Mouse (Mus musculus) liver, embryonic 14.5 days (tissue): Measurements from ENCODE around the gene Grk2. TPM values are rescaled to one million over a fixed set of nuclear protein-coding genes. Genes with fewer than 3 reads are reported as not detected.
A peak's percentile ranks its signal among the peaks of the same experiment; 100 is the strongest.

Experiments used
- ATAC-seq: fragments of 200-750 bp; cut with Nextera tagmentation; 2 replicates; pipeline ENCODE4 v1.8.0; 2017; ENCODE audit warnings: moderate number of reproducible peaks, mild to moderate bottlenecking, moderate library complexity; ENCODE audit not compliant: insufficient read depth
- DNase-seq, 3 experiments: peaks; one replicate each; pipeline ENCODE4 v3.0.0-alpha.2; 2012 to 2013; ENCODE audit warnings: low read depth in 3 of 3, low spot score in 3 of 3
- H3K27ac ChIP-seq: fragments of 300-500 bp; sonication (generic); 2 replicates; pipeline ENCODE4 v1.5.1; 2014; ENCODE audit warnings: moderate library complexity, mild to moderate bottlenecking, control low read depth, inconsistent platforms
- H3K27me3 ChIP-seq: fragments of 300-500 bp; sonication (generic); 2 replicates; pipeline ENCODE4 v1.6.1; 2014; ENCODE audit warnings: mild to moderate bottlenecking, low read length, moderate library complexity; ENCODE audit not compliant: control insufficient read depth, insufficient read depth
- H3K36me3 ChIP-seq: fragments of 300-500 bp; sonication (generic); replicated peaks from 2 replicates; pipeline ENCODE4 v1.6.1; 2014; ENCODE audit warnings: low read depth; ENCODE audit not compliant: control insufficient read depth, insufficient read depth
- H3K4me1 ChIP-seq, 2 experiments: fragments of 200-500 bp in 1 of 2; fragments of 300-500 bp in 1 of 2; sonication (generic) in 1 of 2; replicated peaks; 2 replicates each; pipeline ENCODE4 v1.6.1; 2012 to 2014; ENCODE audit warnings: antibody characterized with exemption in 1 of 2, inconsistent platforms in 1 of 2, low read length in 1 of 2; ENCODE audit not compliant: control insufficient read depth in 2 of 2, insufficient read depth in 2 of 2
- H3K4me2 ChIP-seq: fragments of 300-500 bp; sonication (generic); 2 replicates; pipeline ENCODE4 v1.6.1; 2014; ENCODE audit warnings: low read depth, mild to moderate bottlenecking, control low read depth, moderate library complexity
- H3K4me3 ChIP-seq, 2 experiments: fragments of 200-500 bp in 1 of 2; fragments of 300-500 bp in 1 of 2; sonication (generic) in 1 of 2; 2 replicates each; pipeline ENCODE4 v1.5.1; 2012 to 2014; ENCODE audit warnings: low read depth in 2 of 2, low read length in 2 of 2, mild to moderate bottlenecking in 2 of 2, control low read depth in 1 of 2, inconsistent platforms in 1 of 2, moderate library complexity in 1 of 2; ENCODE audit not compliant: insufficient read depth in 1 of 2
- H3K9ac ChIP-seq: fragments of 300-500 bp; sonication (generic); replicated peaks from 2 replicates; pipeline ENCODE4 v1.6.1; 2014; ENCODE audit warnings: mild to moderate bottlenecking, control low read depth, moderate library complexity
- H3K9me3 ChIP-seq: fragments of 300-500 bp; sonication (generic); 2 replicates; pipeline ENCODE4 v1.6.1; 2016; ENCODE audit warnings: low read length, mixed read lengths; ENCODE audit not compliant: control insufficient read depth
- CTCF ChIP-seq: IDR thresholded peaks from 2 replicates; pipeline ENCODE4 v1.5.1; 2016; ENCODE audit warnings: antibody characterized with exemption, low read depth, control low read depth
- EP300 ChIP-seq: IDR thresholded peaks from 2 replicates; pipeline ENCODE4 v1.6.1; 2016; ENCODE audit warnings: antibody characterized with exemption, low read depth
- WGBS: fragments of 180-500 bp; shearing (Covaris S2); extraction: QIAGEN DNeasy Blood & Tissue Kit; methylation state at CpG from one replicate; pipeline ENCODE4 v1.1.7; 2014; ENCODE audit not compliant: insufficient replicate concordance; 5-methylcytosine and 5-hydroxymethylcytosine counted together
- polyA plus RNA-seq, 2 experiments: library from polyadenylated mRNA; depleted of rRNA in 1 of 2; stranded (reverse) in 1 of 2; unstranded in 1 of 2; fragments of >200 nt; fragmentation: Nextera tagmentation in 1 of 2; extraction: Ambion mirVana in 1 of 2; gene quantifications; 2 replicates each; pipeline versions ENCODE4 v1.2.1 to v1.2.3; 2012 to 2014

Grk2 gene
- polyA plus RNA-seq, 2 experiments: 9.4 to 26.0 TPM

DNA sequence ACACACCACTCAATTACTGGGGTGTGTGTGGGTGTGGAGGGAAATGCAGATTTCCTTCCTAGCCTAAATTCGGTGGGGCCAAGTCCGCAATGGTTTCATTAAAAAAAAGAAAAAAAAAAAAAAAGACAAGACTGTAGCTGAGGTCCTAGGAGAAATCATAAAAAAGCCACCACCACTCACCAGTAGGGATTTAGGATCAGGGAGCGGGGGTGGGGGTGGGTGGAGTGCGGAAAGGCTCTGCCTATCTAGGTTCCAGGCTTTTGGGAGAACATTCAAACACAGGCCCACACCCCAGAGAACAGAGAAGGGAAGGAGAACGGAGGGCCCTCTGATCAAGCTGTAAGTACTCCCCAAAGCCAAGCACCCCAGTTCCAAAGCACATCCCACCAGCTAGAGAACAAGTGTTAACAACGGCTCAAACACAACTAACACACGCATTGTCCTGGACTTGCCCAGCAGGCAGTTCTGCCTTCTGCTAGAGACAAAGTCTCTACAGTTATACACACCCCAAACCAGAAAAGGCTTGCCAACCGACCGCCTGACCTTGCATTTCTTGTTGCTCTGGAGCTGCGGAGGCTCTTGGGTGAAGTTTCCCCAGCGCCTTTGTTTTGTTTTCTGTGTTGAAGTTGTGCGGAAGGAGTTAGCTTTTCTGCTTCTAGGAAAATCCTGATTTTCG lies 27.2 kb upstream of the Grk2 start:
- DNase-seq (peak in 1 of 3 experiments; percentile 32), ATAC-seq (peak; percentile 32; the same call in 1 of the 2 replicates)
- Histone ChIP-seq H3K4me1 (peaks cover 17% of the 10 kb centered on the region in 2 experiments), H3K36me3 (peaks cover 27% of the 10 kb centered on the region), H3K27me3 (no peaks in the 10 kb centered on the region), H3K9me3 (no peaks in the 10 kb centered on the region), H3K9ac (peak overlapping the region; percentile 69), H3K27ac (peak overlapping the region; percentile 76), H3K4me3 (peak overlapping the region; percentile 66 to 81), H3K4me2 (peak overlapping the region; percentile 80)
- WGBS: under 1% methylated on average over 13 of the region's 13 CpGs
- TF ChIP-seq EP300 (no peak), CTCF (no peak)

GRCm38 (mm10) chr19:4332653-4333052 lies 26.6 kb upstream of the Grk2 start:
- H3K9me3 ChIP-seq: no peaks in the 10 kb centered on the region
- DNase-seq: peak; percentile 27 to 48 (median 28)
- H3K4me1 ChIP-seq: peaks cover 17% of the 10 kb centered on the region in 2 experiments
- no peak overlapping the region for H3K27ac ChIP-seq
- peak overlapping the region; percentile 80 for H3K4me2 ChIP-seq
- peaks cover 33% of the 10 kb centered on the region for H3K36me3 ChIP-seq
- peak; percentile 16 for ATAC-seq
- H3K4me3 ChIP-seq: peak overlapping the region; percentile 66 to 81
- TF ChIP-seq EP300: no peak
- no peak for TF ChIP-seq CTCF
- H3K27me3 ChIP-seq: no peaks in the 10 kb centered on the region
- peak overlapping the region; percentile 69 for H3K9ac ChIP-seq
- WGBS: 1% methylated on average over 4 of the region's 4 CpGs

DNA sequence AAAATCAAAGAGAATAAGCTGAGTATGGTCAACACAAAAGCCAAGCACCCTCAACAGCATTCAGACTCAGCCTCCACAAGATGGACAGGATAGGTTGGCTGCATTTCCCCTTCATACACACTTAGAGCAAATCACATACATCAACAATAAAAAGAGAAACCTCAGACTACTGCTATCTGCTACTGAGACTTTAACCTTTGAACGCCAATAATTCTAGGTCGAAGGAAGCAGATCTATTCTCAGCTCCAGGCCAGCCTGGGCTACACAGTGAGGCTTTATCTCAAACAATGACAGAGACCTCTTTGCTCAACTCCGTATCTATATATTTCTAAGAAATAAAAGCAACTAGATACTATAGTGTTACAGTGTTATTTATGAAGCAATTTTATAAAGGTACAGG lies 25.3 kb upstream of the Grk2 start:
- Histone ChIP-seq H3K27me3 (no peaks in the 10 kb centered on the region), H3K4me1 (peaks cover 17% of the 10 kb centered on the region in 2 experiments), H3K9me3 (no peaks in the 10 kb centered on the region), H3K36me3 (peaks cover 44% of the 10 kb centered on the region), H3K4me2 (no peak overlapping the region), H3K9ac (no peak overlapping the region), H3K27ac (no peak overlapping the region), H3K4me3 (no peak overlapping the region)
- WGBS: 68% methylated on average over 3 of the region's 3 CpGs
- no peak for ATAC-seq
- DNase-seq: no peak
- no peak for TF ChIP-seq EP300
- TF ChIP-seq CTCF: no peak

DNA sequence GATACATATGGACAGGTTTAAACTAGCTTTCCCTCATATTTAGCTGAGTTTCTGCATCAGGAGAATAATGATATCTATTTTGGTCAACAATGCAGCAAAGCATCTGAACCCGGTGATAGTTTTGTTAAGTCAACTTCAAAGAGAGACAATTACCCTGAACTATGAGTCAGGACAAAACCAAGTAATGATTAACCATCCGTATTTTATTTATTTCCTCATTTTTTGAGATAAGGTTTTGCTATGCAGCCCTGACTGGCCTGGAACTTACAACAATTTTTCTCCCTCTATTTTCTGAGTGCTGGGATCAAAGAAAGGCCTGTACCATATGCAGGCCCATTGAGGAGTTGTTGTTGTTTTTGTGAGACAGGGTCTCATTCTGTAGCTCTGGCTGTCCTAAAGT lies 24.6 kb upstream of the Grk2 start:
- Histone ChIP-seq H3K27me3 (no peaks in the 10 kb centered on the region), H3K4me1 (peaks cover 17% of the 10 kb centered on the region in 2 experiments), H3K9me3 (no peaks in the 10 kb centered on the region), H3K4me3 (no peak overlapping the region), H3K4me2 (no peak overlapping the region), H3K27ac (no peak overlapping the region), H3K36me3 (peaks cover 51% of the 10 kb centered on the region), H3K9ac (no peak overlapping the region)
- TF ChIP-seq CTCF (no peak), EP300 (no peak)
- 66% methylated on average over 2 of the region's 2 CpGs for WGBS
- ATAC-seq (no peak), DNase-seq (no peak)

GRCm38 (mm10) chr19:4328737-4329304 lies 22.8 kb upstream of the Grk2 start:
- Histone ChIP-seq H3K4me2 (no peak overlapping the region), H3K4me3 (no peak overlapping the region), H3K27me3 (no peaks in the 10 kb centered on the region), H3K9me3 (no peaks in the 10 kb centered on the region), H3K9ac (no peak overlapping the region), H3K27ac (no peak overlapping the region), H3K4me1 (peaks cover 11 to 14% of the 10 kb centered on the region in 2 experiments), H3K36me3 (peaks cover 68% of the 10 kb centered on the region)
- TF ChIP-seq EP300 (no peak), CTCF (no peak)
- 93% methylated on average over 8 of the region's 8 CpGs for WGBS
- DNase-seq (no peak), ATAC-seq (no peak)
